ENCODE assay signal across 15 mouse cellular contexts in the genomic region with DNA sequence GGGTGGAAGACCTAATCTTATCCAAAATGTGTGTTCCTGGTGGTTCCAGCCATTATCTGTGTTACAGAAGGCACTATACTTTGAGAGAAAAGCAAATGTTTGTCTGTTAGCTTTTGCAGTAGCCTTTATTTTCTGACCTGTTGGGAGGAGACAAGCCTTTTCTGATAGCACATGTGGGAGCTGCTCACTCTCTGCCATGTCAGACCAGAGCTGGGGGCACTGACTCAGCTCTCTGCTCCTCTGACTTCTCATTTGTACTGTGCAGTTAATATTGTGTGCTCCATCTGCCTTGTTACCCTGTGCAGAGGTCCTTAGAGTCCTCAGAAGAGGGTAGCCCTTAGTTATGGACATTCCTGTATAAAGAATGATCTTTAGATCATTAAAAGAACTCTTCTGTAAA. TPM values are rescaled to one million over a fixed set of nuclear protein-coding genes. Genes with fewer than 3 reads are reported as not detected.
A peak's percentile ranks its signal among the peaks of the same experiment; 100 is the strongest.
DNase-seq lines count a peak whose midpoint lies in the region; ATAC-seq and TF ChIP-seq lines count a peak whose summit lies in the region.
"Had no signal": no experiment of that assay in that cellular context is flagged by ENCODE, and none has a peak within 500 bp of the region (broad histone marks: within the 10 kb centered on the region; RNA-seq: fewer than 3 reads in every experiment).

No protein-coding gene starts in this region.

- H3K27ac ChIP-seq in heart, embryonic 11.5 days (ENCODE audit: low read depth, low read length), result peak overlapping the region; percentile 50; the same call in 1 of the 2 replicates
- no peak overlapping the region for H3K27ac ChIP-seq in midbrain, embryonic 11.5 days (ENCODE audit: low read depth, low read length)
- no peak overlapping the region for H3K27ac ChIP-seq in midbrain, embryonic 10.5 days (replicated peaks)
- H3K27ac ChIP-seq in liver, embryonic 14.5 days, result no peak overlapping the region
- no peak overlapping the region for H3K27ac ChIP-seq in intestine, embryonic 15.5 days
- H3K27ac ChIP-seq: limb, embryonic 13.5 days had no signal

- no peaks in the 10 kb centered on the region for H3K36me3 ChIP-seq in heart, embryonic 11.5 days (ENCODE audit: control insufficient read depth, insufficient read depth, low read length)
- no peaks in the 10 kb centered on the region for H3K36me3 ChIP-seq in midbrain, embryonic 11.5 days (ENCODE audit: control insufficient read depth, insufficient read depth, low read length)
- H3K36me3 ChIP-seq in midbrain, embryonic 10.5 days, result peaks cover 9% of the 10 kb centered on the region
- H3K36me3 ChIP-seq in liver, embryonic 14.5 days (replicated peaks; ENCODE audit: control insufficient read depth, insufficient read depth, low read depth), result no peaks in the 10 kb centered on the region
- no peaks in the 10 kb centered on the region for H3K36me3 ChIP-seq in intestine, embryonic 15.5 days
- H3K36me3 ChIP-seq: limb, embryonic 13.5 days had no signal

- 0 out of 2 replicates have a peak, but pooled peaks have one; percentile 17 for TF ChIP-seq EP300 in liver, embryonic 14.5 days (IDR thresholded peaks at IDR 0.05; ENCODE audit: low read depth)

- no peaks in the 10 kb centered on the region for H3K27me3 ChIP-seq in heart, embryonic 11.5 days (ENCODE audit: control insufficient read depth, insufficient read depth, low read length)
- H3K27me3 ChIP-seq in midbrain, embryonic 11.5 days (ENCODE audit: control insufficient read depth, insufficient read depth, low read length), result no peaks in the 10 kb centered on the region
- no peaks in the 10 kb centered on the region for H3K27me3 ChIP-seq in midbrain, embryonic 10.5 days (ENCODE audit: low read depth, poor library complexity, severe bottlenecking)
- H3K27me3 ChIP-seq in liver, embryonic 14.5 days (ENCODE audit: control insufficient read depth, insufficient read depth, low read length), result no peaks in the 10 kb centered on the region
- H3K27me3 ChIP-seq in intestine, embryonic 15.5 days (replicated peaks), result no peaks in the 10 kb centered on the region
- H3K27me3 ChIP-seq: limb, embryonic 13.5 days had no signal

- TF ChIP-seq CTCF in liver, embryonic 14.5 days (IDR thresholded peaks at IDR 0.05; ENCODE audit: low read depth), result no peak

- ATAC-seq in heart, embryonic 11.5 days (replicated peaks; ENCODE audit: insufficient number of reproducible peaks, low FRiP score, low TSS enrichment), result no peak
- no peak for ATAC-seq in midbrain, embryonic 11.5 days (ENCODE audit: low FRiP score)
- ATAC-seq in liver, embryonic 14.5 days (ENCODE audit: insufficient read depth), result peak; percentile 73; the same call in 1 of the 2 replicates
- no peak for ATAC-seq in intestine, embryonic 15.5 days
- ATAC-seq: forebrain, postnatal 0 days; inflammation-experienced regulatory T-cells, adult 6 months had no signal

- H3K4me3 ChIP-seq in heart, embryonic 11.5 days (ENCODE audit: low read depth, low read length), result no peak overlapping the region
- no peak overlapping the region for H3K4me3 ChIP-seq in midbrain, embryonic 11.5 days (ENCODE audit: low read depth, low read length)
- H3K4me3 ChIP-seq in midbrain, embryonic 10.5 days, result no peak overlapping the region
- H3K4me3 ChIP-seq in liver, embryonic 14.5 days (ENCODE audit: insufficient read depth in 1 of 2, low read depth in 2 of 2, low read length in 2 of 2), result no peak overlapping the region
- no peak overlapping the region for H3K4me3 ChIP-seq in intestine, embryonic 15.5 days (replicated peaks)
- H3K4me3 ChIP-seq: limb, embryonic 13.5 days had no signal

- DNase-seq in heart, adult 8-10 months (ENCODE audit: low spot score), result no peak
- DNase-seq in midbrain, embryonic 11.5 days (ENCODE audit: low spot score, missing footprints), result peak; percentile 35
- no peak for DNase-seq in midbrain, embryonic 10.5 days (ENCODE audit: low spot score)
- DNase-seq in liver, embryonic 14.5 days (ENCODE audit: low read depth in 3 of 3, low spot score in 3 of 3), result no peak
- no peak for DNase-seq in frontal cortex, postnatal 25 days (ENCODE audit: low spot score in 2 of 2)
- DNase-seq in left cerebral cortex, postnatal 14 days (ENCODE audit: low spot score in 2 of 2), result no peak
- DNase-seq: cerebellum, postnatal 36 days; forebrain, postnatal 0 days; gastrocnemius, postnatal 36 days; kidney, postnatal 25 days; spleen, adult 18-20 months had no signal

- intact Hi-C loops in left cerebral cortex, postnatal 14 days (cut with DNase I), result no loop called here

- no peak overlapping the region for H3K4me2 ChIP-seq in heart, embryonic 11.5 days
- no peak overlapping the region for H3K4me2 ChIP-seq in midbrain, embryonic 11.5 days
- H3K4me2 ChIP-seq in liver, embryonic 14.5 days (ENCODE audit: low read depth), result no peak overlapping the region
- H3K4me2 ChIP-seq in intestine, embryonic 15.5 days (replicated peaks), result no peak overlapping the region
- H3K4me2 ChIP-seq: limb, embryonic 13.5 days had no signal

- no peaks in the 10 kb centered on the region for H3K9me3 ChIP-seq in heart, embryonic 11.5 days (replicated peaks; ENCODE audit: control insufficient read depth, low read length)
- peaks cover 2% of the 10 kb centered on the region; the same call in 1 of the 2 replicates for H3K9me3 ChIP-seq in midbrain, embryonic 11.5 days (ENCODE audit: control insufficient read depth, low read length)
- H3K9me3 ChIP-seq in midbrain, embryonic 10.5 days (replicated peaks), result peaks cover 5% of the 10 kb centered on the region; the same call in 1 of the 2 replicates
- no peaks in the 10 kb centered on the region for H3K9me3 ChIP-seq in liver, embryonic 14.5 days (ENCODE audit: control insufficient read depth, low read length)
- no peaks in the 10 kb centered on the region for H3K9me3 ChIP-seq in intestine, embryonic 15.5 days

- peaks cover 9% of the 10 kb centered on the region; the same call in 1 of the 2 replicates for H3K4me1 ChIP-seq in heart, embryonic 11.5 days (ENCODE audit: control insufficient read depth, insufficient read depth, low read length)
- no peaks in the 10 kb centered on the region for H3K4me1 ChIP-seq in midbrain, embryonic 11.5 days (ENCODE audit: control insufficient read depth, insufficient read depth, low read length)
- H3K4me1 ChIP-seq in midbrain, embryonic 10.5 days, result 0 out of 2 replicates have a peak, but pooled peaks cover 3% of the 10 kb centered on the region
- peaks cover 0 to 10% of the 10 kb centered on the region in 2 experiments; a peak in 3 of 4 replicates for H3K4me1 ChIP-seq in liver, embryonic 14.5 days (replicated peaks; ENCODE audit: control insufficient read depth in 2 of 2, insufficient read depth in 2 of 2, low read length in 1 of 2)
- peaks cover 3% of the 10 kb centered on the region; the same call in 1 of the 2 replicates for H3K4me1 ChIP-seq in intestine, embryonic 15.5 days (replicated peaks)

- H3K9ac ChIP-seq in heart, embryonic 11.5 days (ENCODE audit: low read depth, low read length), result no peak overlapping the region
- no peak overlapping the region for H3K9ac ChIP-seq in midbrain, embryonic 11.5 days (ENCODE audit: low read length)
- H3K9ac ChIP-seq in liver, embryonic 14.5 days (replicated peaks), result no peak overlapping the region
- no peak overlapping the region for H3K9ac ChIP-seq in intestine, embryonic 15.5 days
- H3K9ac ChIP-seq: forebrain, postnatal 0 days; limb, embryonic 13.5 days had no signal

RNA-seq across cellular contexts. Expression of a gene that starts 2.5 kb away (rescaled TPM):
- polyA plus RNA-seq in heart, embryonic 11.5 days (2014; fragmentation: Nextera tagmentation; extraction: Ambion mirVana), result 3.5 and 3.7 TPM in 2 replicates
- total RNA-seq in heart, adult 8-10 months (2022), result 10 to 100 TPM; 17.5 to 24.0 (median 21.3) TPM
- 6.9 and 7.2 TPM in 2 replicates for polyA plus RNA-seq in midbrain, embryonic 11.5 days (2014; fragmentation: Nextera tagmentation; extraction: Ambion mirVana)
- polyA plus RNA-seq in midbrain, embryonic 10.5 days (2016; fragmentation: Nextera tagmentation; extraction: Ambion mirVana), result 4.2 TPM in 2 replicates
- 0.16 and 0.21 TPM in 2 replicates for polyA plus RNA-seq in liver, embryonic 14.5 days (2012; rRNA removed)
- polyA plus RNA-seq in liver, embryonic 14.5 days (2014; fragmentation: Nextera tagmentation; extraction: Ambion mirVana), result 0.25 and 0.34 TPM in 2 replicates
- 100 to 1,000 TPM; 342 to 403 TPM for total RNA-seq in left cerebral cortex, postnatal 14 days (2021)
- 9.7 and 10.0 TPM in 2 replicates for polyA plus RNA-seq in intestine, embryonic 15.5 days (2015; fragmentation: Nextera tagmentation; extraction: Ambion mirVana)
